Mouse (Mus musculus): ENCODE results near the gene Cd53. TPM values are rescaled to one million over a fixed set of nuclear protein-coding genes. Genes with fewer than 3 reads are reported as not detected.
A peak's percentile ranks its signal among the peaks of the same experiment; 100 is the strongest.

Gene Cd53
- polyA plus RNA-seq, 1 experiment = 3.3 TPM

DNA sequence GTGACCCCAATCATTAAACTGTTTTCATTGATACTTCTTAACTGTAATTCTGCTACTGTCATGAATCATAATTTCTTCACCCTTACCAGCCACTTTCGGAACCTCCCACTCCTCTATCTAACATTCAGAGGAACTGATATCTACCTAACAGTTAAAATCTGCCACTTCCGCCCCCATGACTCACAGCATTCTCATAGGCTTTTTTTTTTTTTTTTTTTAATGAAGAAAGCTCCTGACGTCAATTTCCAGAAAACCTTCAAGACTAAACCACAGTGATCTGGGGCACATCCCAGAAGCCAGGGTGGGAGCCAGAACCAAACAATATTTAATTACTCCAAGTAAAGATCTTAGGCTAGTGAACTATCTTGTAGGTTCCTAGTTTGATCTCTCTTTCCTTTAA is 4.8 kb downstream of the Cd53 start:
- H3K27ac ChIP-seq (ENCODE audit: insufficient read depth, low read length) = no peak overlapping the region
- H3K27me3 ChIP-seq (ENCODE audit: control insufficient read depth, insufficient read depth, low read length) = no peaks in the 10 kb centered on the region
- no peak overlapping the region for H3K4me3 ChIP-seq (replicated peaks; ENCODE audit: insufficient read depth, low read depth, low read length)
- TF ChIP-seq POLR2A (IDR thresholded peaks at IDR 0.05; ENCODE audit: borderline replicate concordance, insufficient read depth, low read length) (no peak), CTCF (IDR thresholded peaks at IDR 0.05; ENCODE audit: borderline replicate concordance, insufficient read depth, low read depth, low read length) (no peak)
- DNase-seq = no peak
- 78% methylated on average over 3 of the region's 3 CpGs for WGBS
- no peaks in the 10 kb centered on the region for H3K4me1 ChIP-seq (ENCODE audit: control insufficient read depth, insufficient read depth, low read length)

DNA sequence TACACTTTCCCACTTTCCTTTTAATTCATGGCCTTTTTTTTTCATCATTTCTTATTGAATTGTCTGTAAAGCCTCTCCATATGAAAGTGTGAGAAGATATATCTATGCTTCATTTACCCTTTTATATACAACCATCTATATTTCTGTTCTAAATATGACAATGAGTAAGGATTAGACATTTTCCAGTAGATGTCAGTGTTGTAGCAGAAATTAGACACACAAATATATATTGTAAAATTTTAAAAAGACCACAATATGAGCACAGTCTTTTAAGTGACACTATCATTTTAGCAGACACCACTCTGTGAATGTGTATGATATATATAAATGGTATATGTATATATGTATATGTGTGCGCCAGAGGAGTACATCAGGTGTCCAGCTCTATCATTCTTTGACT is 18.1 kb downstream of the Cd53 start:
- Histone ChIP-seq H3K4me1 (ENCODE audit: control insufficient read depth, insufficient read depth, low read length) (no peaks in the 10 kb centered on the region), H3K27me3 (ENCODE audit: control insufficient read depth, insufficient read depth, low read length) (no peaks in the 10 kb centered on the region), H3K4me3 (replicated peaks; ENCODE audit: insufficient read depth, low read depth, low read length) (no peak overlapping the region), H3K27ac (ENCODE audit: insufficient read depth, low read length) (no peak overlapping the region)
- WGBS = 79% methylated on average over 1 of the region's 1 CpGs
- TF ChIP-seq POLR2A (IDR thresholded peaks at IDR 0.05; ENCODE audit: borderline replicate concordance, insufficient read depth, low read length) = no peak
- no peak for TF ChIP-seq CTCF (IDR thresholded peaks at IDR 0.05; ENCODE audit: borderline replicate concordance, insufficient read depth, low read depth, low read length)
- DNase-seq = no peak

DNA sequence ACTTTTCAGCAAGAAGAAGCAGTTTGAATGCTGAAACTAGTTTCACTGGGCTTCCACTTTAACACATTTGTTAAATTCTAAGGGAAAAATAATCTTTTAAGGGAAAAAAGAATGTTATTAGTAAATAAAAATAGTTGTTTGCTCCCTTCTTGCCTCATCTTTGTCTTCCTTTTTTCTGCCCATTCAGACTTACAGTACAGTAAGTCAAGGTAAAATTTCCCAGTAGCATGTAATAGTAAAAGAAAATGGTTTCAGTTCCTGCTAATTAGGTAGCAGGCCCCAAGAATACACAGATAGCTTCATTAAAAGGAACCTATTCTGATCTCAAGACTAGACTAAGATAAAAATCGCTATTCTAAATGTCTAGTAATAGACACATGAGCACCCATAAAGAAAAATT is 34.1 kb downstream of the Cd53 start:
- DNase-seq = no peak
- Histone ChIP-seq H3K27ac (ENCODE audit: insufficient read depth, low read length) (no peak overlapping the region), H3K4me1 (ENCODE audit: control insufficient read depth, insufficient read depth, low read length) (no peaks in the 10 kb centered on the region), H3K27me3 (ENCODE audit: control insufficient read depth, insufficient read depth, low read length) (no peaks in the 10 kb centered on the region), H3K4me3 (replicated peaks; ENCODE audit: insufficient read depth, low read depth, low read length) (no peak overlapping the region)
- 71% methylated on average over 1 of the region's 1 CpGs for WGBS
- TF ChIP-seq POLR2A (IDR thresholded peaks at IDR 0.05; ENCODE audit: borderline replicate concordance, insufficient read depth, low read length) (no peak), CTCF (IDR thresholded peaks at IDR 0.05; ENCODE audit: borderline replicate concordance, insufficient read depth, low read depth, low read length) (no peak)

DNA sequence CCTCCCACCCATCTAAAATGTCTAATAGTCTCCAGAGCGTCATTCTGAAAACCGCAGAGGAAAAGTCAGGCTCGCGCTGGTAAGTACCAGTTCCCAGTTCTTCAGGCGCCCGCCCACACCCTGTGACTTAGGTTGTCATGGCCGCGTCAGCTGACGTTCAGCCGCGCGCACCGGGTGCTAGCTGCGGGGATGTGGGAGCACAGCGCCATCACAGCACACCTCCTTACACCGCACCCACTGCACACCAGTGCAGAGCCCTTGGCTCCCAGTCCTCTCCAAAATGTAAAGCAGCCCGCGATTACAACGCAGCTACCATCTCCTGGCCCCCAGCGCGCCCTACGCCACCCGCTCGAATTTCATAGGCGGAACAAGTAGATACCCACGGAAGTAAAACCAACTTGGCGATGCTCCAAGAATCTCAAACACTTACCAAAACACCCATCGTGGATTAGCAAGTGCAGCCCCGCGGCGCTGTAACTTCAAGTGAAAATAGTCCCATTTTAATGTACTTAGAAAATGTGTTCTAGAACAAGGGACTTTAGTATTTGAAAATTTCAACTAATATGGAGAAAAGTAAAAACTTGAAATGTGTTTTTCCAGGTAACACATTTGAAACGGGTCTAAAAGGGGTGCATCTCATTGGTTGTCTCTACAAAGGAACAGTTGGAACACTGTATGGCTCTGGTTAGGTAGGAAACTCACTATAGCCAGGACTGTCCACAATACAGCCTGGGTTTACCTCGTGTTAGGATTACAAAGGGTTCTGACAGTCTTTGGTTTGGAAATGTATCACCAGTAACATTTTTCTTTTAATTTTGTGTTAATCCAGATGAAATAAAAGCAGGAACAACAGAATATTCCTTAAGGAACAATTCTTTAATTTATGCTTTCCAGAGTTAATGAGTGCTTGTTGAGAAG is 67.7 kb downstream of the Cd53 start:
- Histone ChIP-seq H3K27me3 (ENCODE audit: control insufficient read depth, insufficient read depth, low read length) (no peaks in the 10 kb centered on the region), H3K4me1 (ENCODE audit: control insufficient read depth, insufficient read depth, low read length) (no peaks in the 10 kb centered on the region), H3K4me3 (replicated peaks; ENCODE audit: insufficient read depth, low read depth, low read length) (peak overlapping the region; percentile 87), H3K27ac (ENCODE audit: insufficient read depth, low read length) (peak overlapping the region; percentile 78)
- TF ChIP-seq POLR2A (IDR thresholded peaks at IDR 0.05; ENCODE audit: borderline replicate concordance, insufficient read depth, low read length) = no peak
- no peak for TF ChIP-seq CTCF (IDR thresholded peaks at IDR 0.05; ENCODE audit: borderline replicate concordance, insufficient read depth, low read depth, low read length)
- WGBS = under 1% methylated on average over 33 of the region's 33 CpGs
- DNase-seq = peak; percentile 87 to 89

DNA sequence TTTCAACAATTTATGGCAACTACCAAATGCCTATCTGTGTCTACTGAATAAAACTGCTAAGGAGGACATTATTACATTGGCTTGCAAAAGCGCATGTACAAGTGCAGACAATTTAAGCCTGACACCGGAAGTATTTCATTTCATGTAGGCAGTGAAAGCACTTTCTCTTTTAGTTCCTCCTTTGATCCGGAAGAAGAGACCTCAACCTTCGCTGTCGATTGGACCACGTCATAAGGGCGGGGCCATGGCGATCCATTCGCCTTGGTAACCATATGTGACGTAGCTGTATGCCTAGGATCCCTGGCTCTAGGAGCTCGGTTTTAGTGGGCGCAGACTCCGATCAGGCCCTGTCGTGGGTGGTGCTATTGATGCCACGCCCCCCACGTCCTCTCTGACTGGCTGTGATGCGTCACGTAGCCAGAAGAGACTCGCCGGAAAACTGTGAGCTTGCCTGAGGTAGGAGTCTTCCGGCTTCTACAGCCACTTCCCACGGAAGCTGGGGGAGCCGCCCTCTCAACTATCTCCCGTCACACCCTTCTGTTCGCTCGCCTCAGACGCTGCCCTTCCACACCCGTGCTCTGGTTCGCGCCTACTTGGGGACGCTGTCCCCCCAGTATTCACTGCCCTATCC is 68.4 kb downstream of the Cd53 start:
- peak overlapping the region; percentile 87 for H3K4me3 ChIP-seq (replicated peaks; ENCODE audit: insufficient read depth, low read depth, low read length)
- peak overlapping the region; percentile 78 for H3K27ac ChIP-seq (ENCODE audit: insufficient read depth, low read length)
- H3K27me3 ChIP-seq (ENCODE audit: control insufficient read depth, insufficient read depth, low read length) = no peaks in the 10 kb centered on the region
- no peaks in the 10 kb centered on the region for H3K4me1 ChIP-seq (ENCODE audit: control insufficient read depth, insufficient read depth, low read length)
- TF ChIP-seq POLR2A (IDR thresholded peaks at IDR 0.05; ENCODE audit: borderline replicate concordance, insufficient read depth, low read length) (peak; percentile 47; the same call in 1 of the 2 replicates), CTCF (IDR thresholded peaks at IDR 0.05; ENCODE audit: borderline replicate concordance, insufficient read depth, low read depth, low read length) (no peak)
- 1% methylated on average over 31 of the region's 31 CpGs for WGBS
- DNase-seq = peak; percentile 95 to 99

Other genes with a start within 250 kb of the Cd53 start
- gene Dram2, start 242.4 kb downstream of the Cd53 start, polyA plus RNA-seq (2012; rRNA removed) = 47.0 and 49.3 TPM in 2 replicates
- gene Cept1, start 242.3 kb downstream of the Cd53 start, polyA plus RNA-seq (2012; rRNA removed) = 42.2 and 44.7 TPM in 2 replicates
- gene Lrif1, start 105.2 kb downstream of the Cd53 start, polyA plus RNA-seq (2012; rRNA removed) = 12.9 and 14.0 TPM in 2 replicates
- not detected in 2 replicates for gene Olfr266, start 36.1 kb upstream of the Cd53 start, polyA plus RNA-seq (2012; rRNA removed)
- 3.3 and 3.9 TPM in 2 replicates for gene Kcna3, start 246.0 kb upstream of the Cd53 start, polyA plus RNA-seq (2012; rRNA removed)

Measured in cerebellum, adult 2 months (tissue).